Mouse (Mus musculus) small intestine, adult 2 months (tissue): ENCODE data around the gene Zfand6. TPM values are rescaled to one million over a fixed set of nuclear protein-coding genes. Genes with fewer than 3 reads are reported as not detected.

Experiments used
- H3K27ac ChIP-seq: fragments of 200-500 bp; 2 replicates; pipeline ENCODE4 v1.5.1; 2012; ENCODE audit warnings: low read depth, low read length, control low read depth, inconsistent platforms; ENCODE audit not compliant: insufficient read depth
- H3K27me3 ChIP-seq: fragments of 200-500 bp; 2 replicates; pipeline ENCODE4 v1.6.1; 2012; ENCODE audit warnings: mild to moderate bottlenecking, moderate library complexity, low read length, inconsistent platforms; ENCODE audit not compliant: control insufficient read depth, insufficient read depth
- H3K36me3 ChIP-seq: fragments of 200-500 bp; 2 replicates; pipeline ENCODE4 v1.6.1; 2012; ENCODE audit warnings: mild to moderate bottlenecking, low read length, control low read depth, inconsistent platforms; ENCODE audit not compliant: control insufficient read depth, insufficient read depth
- H3K4me1 ChIP-seq: fragments of 200-500 bp; 2 replicates; pipeline ENCODE4 v1.6.1; 2012; ENCODE audit warnings: low read length, inconsistent platforms, mixed read lengths; ENCODE audit not compliant: control insufficient read depth, insufficient read depth, insufficient read length
- H3K4me3 ChIP-seq: fragments of 200-500 bp; 2 replicates; pipeline ENCODE4 v1.5.1; 2012; ENCODE audit warnings: low read depth, mild to moderate bottlenecking, control low read depth, inconsistent platforms, low read length, moderate library complexity
- CTCF ChIP-seq: fragments of 200-500 bp; IDR thresholded peaks from 2 replicates; pipeline ENCODE4 v1.5.1; 2012; ENCODE audit warnings: low read depth, mild to moderate bottlenecking, control low read depth, inconsistent platforms, low read length, moderate library complexity, mixed read lengths; ENCODE audit not compliant: insufficient replicate concordance, insufficient read length; ENCODE audit errors: extremely low read depth
- POLR2A ChIP-seq: fragments of 200-500 bp; IDR thresholded peaks from 2 replicates; pipeline ENCODE4 v1.6.1; 2012; ENCODE audit warnings: low read depth, mild to moderate bottlenecking, control low read depth, inconsistent platforms, low read length, moderate library complexity
- WGBS: fragments of 180-500 bp; shearing (Covaris S2); methylation state at CpG from one replicate; pipeline ENCODE4 v1.1.7; 2018; 5-methylcytosine and 5-hydroxymethylcytosine counted together
- polyA plus RNA-seq: library from polyadenylated mRNA; depleted of rRNA; stranded (reverse); fragments of >200 nt; gene quantifications from 2 replicates; pipeline ENCODE4 v1.2.3, GENCODE M21; 2012; rRNA removed

Zfand6 gene
- 40.7 and 73.8 TPM in 2 replicates for polyA plus RNA-seq

GRCm38 (mm10) chr7:84689251-84690100 is at the start of gene Zfand6:
Gene Zfand6 (minus strand): TSS chr7:84689959.
- no peaks in the 10 kb centered on the region for H3K27me3 ChIP-seq
- under 1% methylated on average over 87 of the region's 87 CpGs for WGBS
- H3K36me3 ChIP-seq = no peaks in the 10 kb centered on the region
- TF ChIP-seq POLR2A (peak; percentile 48; the same call in 1 of the 2 replicates), CTCF (no peak)
- H3K27ac ChIP-seq = peak within 1 kb of the TSS; percentile 77
- H3K4me3 ChIP-seq = peak within 1 kb of the TSS; percentile 93
- peaks cover 11% of the 10 kb centered on the region; the same call in 1 of the 2 replicates for H3K4me1 ChIP-seq

GRCm38 (mm10) chr7:84736803-84737202 is 47.0 kb upstream of the Zfand6 start:
- H3K27ac ChIP-seq = no peak overlapping the region
- H3K36me3 ChIP-seq = no peaks in the 10 kb centered on the region
- H3K4me1 ChIP-seq = no peaks in the 10 kb centered on the region
- no peak for TF ChIP-seq CTCF
- TF ChIP-seq POLR2A = no peak
- no peaks in the 10 kb centered on the region for H3K27me3 ChIP-seq
- WGBS = 89% methylated on average over 2 of the region's 2 CpGs
- H3K4me3 ChIP-seq = no peak overlapping the region

GRCm38 (mm10) chr7:84733038-84733437 is 43.3 kb upstream of the Zfand6 start:
- H3K36me3 ChIP-seq = no peaks in the 10 kb centered on the region
- TF ChIP-seq CTCF (no peak), POLR2A (no peak)
- no peaks in the 10 kb centered on the region for H3K4me1 ChIP-seq
- H3K27ac ChIP-seq = no peak overlapping the region
- H3K4me3 ChIP-seq = no peak overlapping the region
- 16% methylated on average over 1 of the region's 1 CpGs for WGBS
- H3K27me3 ChIP-seq = no peaks in the 10 kb centered on the region

GRCm38 (mm10) chr7:84732052-84732451 is 42.3 kb upstream of the Zfand6 start:
- H3K4me1 ChIP-seq = no peaks in the 10 kb centered on the region
- H3K27ac ChIP-seq = no peak overlapping the region
- 94% methylated on average over 1 of the region's 1 CpGs for WGBS
- no peaks in the 10 kb centered on the region for H3K27me3 ChIP-seq
- TF ChIP-seq POLR2A (no peak), CTCF (no peak)
- no peak overlapping the region for H3K4me3 ChIP-seq
- H3K36me3 ChIP-seq = no peaks in the 10 kb centered on the region

- H3K4me1 ChIP-seq = no peaks in the 10 kb centered on the region
- no peak for TF ChIP-seq CTCF
- no peak for TF ChIP-seq POLR2A
- WGBS = 59% methylated on average over 3 of the region's 3 CpGs
These were observed 41.3 kb upstream of the Zfand6 start for GRCm38 (mm10) chr7:84731076-84731475.

GRCm38 (mm10) chr7:84722804-84723459 is 33.2 kb upstream of the Zfand6 start:
- H3K36me3 ChIP-seq = no peaks in the 10 kb centered on the region
- H3K27me3 ChIP-seq = no peaks in the 10 kb centered on the region
- H3K27ac ChIP-seq = no peak overlapping the region
- H3K4me3 ChIP-seq = no peak overlapping the region
- WGBS = 41% methylated on average over 7 of the region's 7 CpGs
- H3K4me1 ChIP-seq = no peaks in the 10 kb centered on the region
- TF ChIP-seq POLR2A (no peak), CTCF (no peak)

More at GRCm38 (mm10) chr7:84731076-84731475, 41.3 kb upstream of the Zfand6 start:
- no peak overlapping the region for H3K4me3 ChIP-seq
- no peaks in the 10 kb centered on the region for H3K27me3 ChIP-seq
- no peak overlapping the region for H3K27ac ChIP-seq
- no peaks in the 10 kb centered on the region for H3K36me3 ChIP-seq
